In the genomic region with DNA sequence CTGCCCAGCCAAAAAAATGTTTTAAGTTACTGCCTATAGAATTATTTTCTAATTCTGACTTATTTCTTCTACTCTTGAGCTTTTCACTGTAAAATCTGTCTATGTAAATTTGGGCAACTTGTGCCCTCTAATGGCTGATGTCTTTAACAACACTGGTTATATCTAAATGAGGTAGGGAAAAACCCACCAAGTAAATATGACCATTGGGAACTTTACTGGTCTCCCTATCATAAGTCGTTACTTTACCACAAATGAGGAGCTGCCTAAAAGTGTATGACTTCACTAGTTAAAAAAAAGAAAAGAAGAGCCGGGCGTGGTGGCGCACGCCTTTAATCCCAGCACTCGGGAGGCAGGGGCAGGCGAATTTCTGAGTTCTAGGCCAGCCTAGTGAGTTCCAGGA, we compare ENCODE assay signal across 8 mouse cellular contexts. TPM values are rescaled to one million over a fixed set of nuclear protein-coding genes. Genes with fewer than 3 reads are reported as not detected.
DNase-seq lines count a peak whose midpoint lies in the region; ATAC-seq and TF ChIP-seq lines count a peak whose summit lies in the region.

No protein-coding gene starts in this region.

- H3K4me3 ChIP-seq in layer of hippocampus, adult 2 months = peak overlapping the region; percentile 81
- peak overlapping the region; percentile 96 for H3K4me3 ChIP-seq in hindbrain, embryonic 10.5 days
- peak overlapping the region; percentile 77 for H3K4me3 ChIP-seq in midbrain, embryonic 12.5 days

- H3K27ac ChIP-seq in layer of hippocampus, adult 2 months = no peak overlapping the region
- no peak overlapping the region for H3K27ac ChIP-seq in hindbrain, embryonic 10.5 days
- H3K27ac ChIP-seq in midbrain, embryonic 12.5 days (replicated peaks) = no peak overlapping the region

- no peak for DNase-seq in layer of hippocampus, adult 2 months (ENCODE audit: low spot score in 2 of 2)
- no peak for DNase-seq in layer of hippocampus, adult 18-20 months (ENCODE audit: low spot score in 2 of 2)
- peak; percentile 58 for DNase-seq in adipocyte (ENCODE audit: low spot score)
- DNase-seq in hindbrain, embryonic 10.5 days (ENCODE audit: low spot score) = no peak
- DNase-seq in left cerebral cortex, postnatal 14 days (ENCODE audit: low spot score in 2 of 2) = no peak
- DNase-seq in layer of hippocampus, postnatal 36 days = no peak
- no peak for DNase-seq in layer of hippocampus, adult 8-10 months (ENCODE audit: low spot score in 2 of 2)

- no peak overlapping the region for H3K9ac ChIP-seq in midbrain, embryonic 12.5 days (replicated peaks)

- H3K9me3 ChIP-seq in hindbrain, embryonic 10.5 days = no peaks in the 10 kb centered on the region
- no peaks in the 10 kb centered on the region for H3K9me3 ChIP-seq in midbrain, embryonic 12.5 days

- peak overlapping the region; percentile 49 for H3K4me2 ChIP-seq in midbrain, embryonic 12.5 days (replicated peaks)

- TF ChIP-seq CTCF in layer of hippocampus, adult 2 months (conservative IDR thresholded peaks at IDR 0.05) = peak; percentile 69

- WGBS in hindbrain, embryonic 10.5 days = 85% methylated on average over 7 of the region's 7 CpGs
- WGBS in midbrain, embryonic 12.5 days = 76% methylated on average over 7 of the region's 7 CpGs

- ATAC-seq in midbrain, embryonic 12.5 days (ENCODE audit: low FRiP score, low read depth) = no peak

- peaks cover 53% of the 10 kb centered on the region for H3K4me1 ChIP-seq in hindbrain, embryonic 10.5 days (replicated peaks)
- H3K4me1 ChIP-seq in midbrain, embryonic 12.5 days = peaks cover 34% of the 10 kb centered on the region

- H3K36me3 ChIP-seq in hindbrain, embryonic 10.5 days = peaks cover 52% of the 10 kb centered on the region
- peaks cover 41% of the 10 kb centered on the region for H3K36me3 ChIP-seq in midbrain, embryonic 12.5 days

- H3K27me3 ChIP-seq in hindbrain, embryonic 10.5 days (ENCODE audit: insufficient read depth, poor library complexity, severe bottlenecking) = no peaks in the 10 kb centered on the region
- no peaks in the 10 kb centered on the region for H3K27me3 ChIP-seq in midbrain, embryonic 12.5 days

- intact Hi-C loops in left cerebral cortex, postnatal 14 days (cut with DNase I) = no loop called here

RNA-seq across cellular contexts. Expression of gene H3f3a, which starts 2.8 kb away (rescaled TPM):
- total RNA-seq in layer of hippocampus, adult 2 months (2021) = 100 to 1,000 TPM; 319 to 351 TPM
- total RNA-seq in layer of hippocampus, adult 18-20 months (2021) = 100 to 1,000 TPM; 316 to 322 TPM
- polyA plus RNA-seq in hindbrain, embryonic 10.5 days (2016; fragmentation: Nextera tagmentation; extraction: Ambion mirVana) = 2,706 and 3,181 TPM in 2 replicates
- polyA plus RNA-seq in midbrain, embryonic 12.5 days (2016; fragmentation: Nextera tagmentation; extraction: Ambion mirVana) = 3,369 and 3,552 TPM in 2 replicates
- 100 to 1,000 TPM; 361 to 401 TPM for total RNA-seq in left cerebral cortex, postnatal 14 days (2021)
- total RNA-seq in layer of hippocampus, postnatal 36 days (2021) = 100 to 1,000 TPM; 365 to 366 TPM
- 100 to 1,000 TPM; 296 to 316 (median 303) TPM for total RNA-seq in layer of hippocampus, adult 8-10 months (2022)

RNA-seq across cellular contexts. Expression of gene Sde2, which starts 40.0 kb away (rescaled TPM):
- 10 to 100 TPM; 22.9 TPM for total RNA-seq in layer of hippocampus, adult 2 months (2021)
- 10 to 100 TPM; 23.1 to 23.8 TPM for total RNA-seq in layer of hippocampus, adult 18-20 months (2021)
- 33.8 and 40.1 TPM in 2 replicates for polyA plus RNA-seq in hindbrain, embryonic 10.5 days (2016; fragmentation: Nextera tagmentation; extraction: Ambion mirVana)
- polyA plus RNA-seq in midbrain, embryonic 12.5 days (2016; fragmentation: Nextera tagmentation; extraction: Ambion mirVana) = 36.3 and 36.7 TPM in 2 replicates
- total RNA-seq in left cerebral cortex, postnatal 14 days (2021) = 10 to 100 TPM; 20.9 to 24.2 TPM
- total RNA-seq in layer of hippocampus, postnatal 36 days (2021) = 10 to 100 TPM; 23.6 to 24.0 TPM
- 10 to 100 TPM; 22.3 to 24.9 (median 22.6) TPM for total RNA-seq in layer of hippocampus, adult 8-10 months (2022)
